Mouse (Mus musculus): ENCODE measurements around the gene Pcdh17. TPM values are rescaled to one million over a fixed set of nuclear protein-coding genes. Genes with fewer than 3 reads are reported as not detected.

Pcdh17 gene
- 0.26 and 0.66 TPM in 2 replicates for polyA plus RNA-seq (2012; rRNA removed)

DNA sequence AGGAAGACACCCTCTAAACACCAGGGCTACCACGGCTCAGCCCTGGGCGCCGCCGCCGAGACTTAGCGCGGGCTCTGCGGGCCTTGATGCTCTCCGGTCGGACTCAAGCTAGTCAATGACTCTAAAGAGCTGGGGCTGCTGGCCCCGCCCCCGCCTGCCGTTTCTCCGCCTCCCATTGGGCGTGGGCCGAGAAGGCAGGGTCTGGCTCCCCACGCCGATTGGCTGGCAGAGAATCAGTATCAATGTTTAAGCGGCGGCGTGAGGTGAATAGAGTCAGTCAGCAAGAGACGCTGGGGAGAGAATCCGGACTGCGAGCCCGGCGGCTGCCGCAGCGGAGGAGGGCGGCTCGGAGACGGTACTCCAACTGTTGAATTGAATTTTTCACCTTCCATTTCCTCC is at the start of gene Pcdh17:
Gene Pcdh17, plus strand, starts transcription at position 276 of the 399 bp plus-strand sequence.
- DNase-seq (ENCODE audit: low read depth, low spot score): peak; percentile 82
- WGBS: under 1% methylated on average over 31 of the region's 31 CpGs

DNA sequence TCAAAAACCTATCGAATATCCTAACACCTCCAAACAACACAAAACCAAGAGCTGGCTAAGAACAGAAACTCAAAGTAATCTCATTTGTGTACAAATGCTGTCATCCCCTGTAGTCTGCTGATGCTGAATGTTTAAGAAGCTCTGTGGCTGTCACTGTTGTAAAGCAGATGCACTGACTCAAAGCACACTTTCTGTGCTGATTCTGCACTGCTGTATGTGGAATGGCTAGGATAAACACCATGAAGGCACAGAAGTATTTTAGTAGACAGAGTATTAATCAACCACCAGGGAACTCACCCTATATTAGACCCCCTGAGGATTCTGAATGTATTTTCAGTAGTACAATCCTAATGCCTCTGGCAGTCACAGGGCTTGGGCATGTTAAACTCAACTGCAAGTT is 46.2 kb upstream of the Pcdh17 start:
- WGBS: 54% methylated on average over 1 of the region's 1 CpGs
- DNase-seq (ENCODE audit: low read depth, low spot score): no peak

DNA sequence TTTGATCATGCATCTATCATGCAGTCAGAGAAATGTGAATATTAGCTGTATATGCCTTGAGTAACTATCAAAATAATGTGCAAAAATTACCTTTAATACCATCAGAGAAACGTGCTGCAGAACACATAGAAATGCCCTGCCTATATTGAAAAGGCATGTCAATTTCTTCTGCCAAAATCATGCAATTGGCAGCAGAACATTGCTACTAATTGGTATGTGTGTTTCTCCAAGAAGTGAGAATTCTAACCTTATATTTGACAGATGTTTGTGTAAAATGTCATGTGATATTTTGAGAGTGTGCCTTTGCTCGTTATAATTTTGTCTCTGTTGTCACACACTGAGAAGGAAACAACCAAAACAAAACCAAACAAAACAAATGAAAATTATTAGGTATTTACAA is 18.6 kb upstream of the Pcdh17 start:
- WGBS: 68% methylated on average over 2 of the region's 2 CpGs
- DNase-seq (ENCODE audit: low read depth, low spot score): no peak

DNA sequence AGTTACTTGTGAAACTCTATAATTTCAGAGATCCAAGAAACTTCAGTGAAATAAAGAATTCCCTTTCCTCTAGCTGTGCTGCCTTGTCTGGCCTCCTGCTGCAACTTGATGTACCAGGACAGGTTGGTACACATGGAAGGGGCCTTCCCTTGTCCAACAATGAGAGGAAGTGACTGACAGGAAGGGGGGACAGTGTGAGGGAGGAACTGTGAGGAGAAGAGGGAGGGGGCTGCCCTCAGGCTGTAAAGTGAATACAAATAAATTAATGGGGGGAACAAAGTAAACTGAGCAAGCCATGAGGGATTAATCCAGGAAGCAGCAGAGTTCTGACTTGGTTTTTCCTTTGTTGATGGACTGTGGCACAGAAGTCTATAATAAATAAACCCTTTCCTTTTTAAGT is 16.7 kb upstream of the Pcdh17 start:
- no peak for DNase-seq (ENCODE audit: low read depth, low spot score)

DNA sequence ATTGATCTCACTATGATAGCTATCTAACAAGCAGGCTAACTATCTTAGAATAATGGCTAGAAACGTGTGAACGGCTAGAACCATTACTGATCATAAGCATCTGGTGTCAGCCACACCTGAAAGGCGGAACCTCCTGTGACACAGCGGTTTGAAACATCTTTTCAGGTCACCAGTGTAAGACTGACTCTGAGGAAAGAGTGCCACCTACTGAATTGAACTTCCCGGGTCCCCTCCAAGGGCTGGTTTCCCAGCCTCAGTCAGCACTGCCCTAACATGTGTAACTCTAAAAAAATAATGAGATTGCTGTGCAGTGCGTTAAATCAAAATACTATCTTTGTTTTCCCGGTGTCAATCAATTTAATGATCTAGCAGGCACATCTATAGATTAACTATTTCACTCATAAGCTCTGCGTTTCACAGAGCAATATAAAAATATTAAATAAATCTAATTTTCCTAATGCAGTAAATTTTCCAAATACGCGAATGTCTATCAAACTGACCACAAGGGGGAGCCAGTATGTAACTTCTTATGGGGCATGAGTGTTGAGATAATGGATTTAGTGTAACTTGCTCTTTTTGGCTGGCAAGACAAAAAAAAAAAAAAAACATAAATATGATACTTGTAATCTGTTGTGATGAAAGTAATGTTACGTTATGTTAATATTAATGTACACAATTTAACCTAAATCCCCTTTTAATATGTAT is 5.1 kb upstream of the Pcdh17 start:
- 22% methylated on average over 11 of the region's 11 CpGs for WGBS

DNA sequence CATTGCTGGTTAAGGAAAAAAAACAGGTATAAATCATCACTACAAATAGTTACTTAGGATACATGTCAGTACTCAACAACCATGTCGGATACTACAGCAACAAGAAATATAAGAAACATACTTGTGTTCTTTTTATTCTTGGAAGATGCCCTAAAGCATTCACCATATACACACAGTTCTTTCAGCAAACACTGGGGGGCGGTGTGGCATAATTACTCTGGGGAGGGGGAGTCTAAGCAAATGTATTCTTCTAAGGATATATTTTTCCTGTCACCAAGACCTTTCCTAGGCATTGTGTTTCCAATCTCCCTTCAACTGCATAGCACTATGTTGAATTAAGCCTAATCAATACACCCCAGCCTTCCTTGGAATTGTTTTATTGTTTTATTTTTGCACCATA is 2.5 kb upstream of the Pcdh17 start:
- WGBS: 18% methylated on average over 2 of the region's 2 CpGs
- DNase-seq (ENCODE audit: low read depth, low spot score): no peak

More for the DNA sequence above, 5.1 kb upstream of the Pcdh17 start:
- DNase-seq (ENCODE audit: low read depth, low spot score): no peak

DNA sequence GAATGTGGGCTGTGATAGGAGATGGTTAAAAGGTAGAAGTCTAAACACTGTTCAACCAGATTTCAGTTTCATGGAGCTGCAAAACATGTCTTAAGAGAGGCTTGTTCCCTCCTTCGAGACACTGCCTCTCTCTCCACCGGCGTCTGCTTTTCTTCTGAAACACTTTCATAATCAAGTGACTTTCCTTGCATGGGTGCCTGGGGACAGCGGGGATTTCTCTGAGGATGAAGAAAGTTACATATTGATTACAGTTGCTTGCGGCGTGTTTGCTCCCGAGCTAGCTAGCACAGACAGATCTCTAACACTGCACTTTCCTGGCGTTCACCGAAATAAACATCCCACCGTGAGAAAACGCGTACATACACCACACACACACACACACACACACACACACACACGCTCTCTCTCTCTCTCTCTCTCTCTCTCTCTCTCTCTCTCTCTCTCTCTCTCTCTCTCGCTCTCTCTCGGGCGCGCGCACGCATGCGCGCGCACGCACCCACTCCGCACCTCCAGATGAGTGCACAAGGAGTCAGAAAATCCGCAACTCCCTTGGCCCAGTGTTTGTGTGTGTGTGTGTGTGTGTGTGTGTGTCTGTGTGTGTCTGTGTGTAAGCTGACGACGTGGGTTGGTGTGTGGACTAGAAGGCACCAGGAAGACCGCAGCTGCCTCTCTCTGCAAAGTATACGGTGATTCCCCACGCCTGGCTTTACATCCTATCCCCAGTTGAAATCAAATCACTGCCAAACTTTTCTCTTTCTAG is 655 bp upstream of the Pcdh17 start:
- WGBS: 1% methylated on average over 29 of the region's 30 CpGs
- DNase-seq (ENCODE audit: low read depth, low spot score): no peak

DNA sequence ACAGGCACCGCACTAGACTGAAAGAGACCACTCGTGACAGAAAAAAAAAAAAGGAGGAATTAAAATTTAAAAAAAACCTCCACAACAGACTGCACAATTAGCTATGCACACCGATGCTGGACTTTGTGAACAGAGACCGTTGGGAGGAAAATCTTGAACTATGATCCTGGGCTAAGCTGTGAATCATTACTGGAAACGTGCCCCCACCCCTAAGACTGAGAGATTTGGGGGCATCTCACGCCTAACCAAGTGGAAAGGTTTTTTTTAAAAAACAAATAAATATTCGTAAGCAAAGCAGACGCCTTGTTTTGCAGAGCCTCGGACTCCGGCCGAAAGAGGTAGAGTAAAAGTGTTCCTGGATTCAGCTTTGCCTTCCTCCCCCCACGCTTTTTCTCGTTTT is 398 bp downstream of the Pcdh17 start:
- WGBS: 1% methylated on average over 13 of the region's 13 CpGs
- no peak for DNase-seq (ENCODE audit: low read depth, low spot score)

DNA sequence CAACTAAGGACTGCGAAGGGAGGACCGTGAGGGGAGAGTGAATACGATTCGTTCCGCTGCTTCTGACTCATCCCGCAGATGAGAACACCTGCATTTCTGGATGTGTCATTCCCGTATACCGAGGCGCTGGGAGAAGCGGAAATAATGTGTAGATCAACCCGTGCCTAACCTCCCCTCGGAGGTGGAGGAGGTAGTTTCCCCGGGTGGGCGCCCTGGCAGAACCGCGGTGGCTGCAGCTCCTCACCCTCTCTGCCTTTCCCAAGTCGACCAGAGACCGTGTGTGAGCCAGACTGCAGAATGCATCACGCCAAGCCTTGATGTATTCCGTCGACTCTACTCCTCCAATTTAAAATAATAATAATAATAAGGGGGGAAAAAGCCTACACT is 906 bp downstream of the Pcdh17 start:
- DNase-seq (ENCODE audit: low read depth, low spot score): no peak
- 1% methylated on average over 21 of the region's 21 CpGs for WGBS

DNA sequence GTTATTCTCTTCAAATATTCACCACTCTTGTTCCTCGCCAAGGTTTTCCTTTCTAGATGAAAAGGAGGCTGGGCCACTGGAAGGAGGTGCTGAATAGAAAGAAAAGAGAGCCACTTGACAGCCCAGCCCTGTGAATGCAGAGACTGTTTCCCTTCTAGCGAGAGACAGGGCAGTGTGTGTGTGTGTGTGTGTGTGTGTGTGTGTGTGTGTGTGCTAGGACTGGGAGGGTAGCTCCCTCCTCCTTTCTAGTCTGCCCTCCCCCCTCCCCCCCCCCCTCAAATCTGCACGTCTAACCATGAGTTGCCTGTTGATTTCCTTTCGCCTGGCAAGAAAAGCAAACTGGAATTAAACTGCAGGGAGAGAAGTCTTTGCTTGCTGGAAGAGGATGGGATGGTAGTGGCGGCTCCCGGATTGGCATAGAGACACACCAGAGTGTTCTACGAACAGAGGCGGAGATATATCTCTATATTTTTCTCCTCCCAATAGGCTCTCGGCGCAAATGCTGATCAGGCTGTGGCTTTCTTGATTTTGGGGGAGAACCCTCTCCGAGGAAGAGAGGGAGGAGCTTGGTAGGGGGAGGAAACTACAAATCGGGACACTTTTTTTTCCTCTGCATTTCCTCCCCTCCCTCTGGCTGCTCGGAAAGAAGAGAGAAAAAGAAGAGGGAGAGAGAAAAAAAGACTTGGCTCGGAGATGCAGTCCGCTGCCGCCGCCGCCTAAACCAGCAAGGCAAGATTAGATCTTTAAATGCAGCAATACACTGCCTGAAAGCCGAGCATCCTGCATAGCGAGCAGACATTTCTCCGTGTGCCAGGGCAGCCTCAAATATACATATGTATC is 1.5 kb downstream of the Pcdh17 start:
- no peak for DNase-seq (ENCODE audit: low read depth, low spot score)
- 1% methylated on average over 21 of the region's 21 CpGs for WGBS

DNA sequence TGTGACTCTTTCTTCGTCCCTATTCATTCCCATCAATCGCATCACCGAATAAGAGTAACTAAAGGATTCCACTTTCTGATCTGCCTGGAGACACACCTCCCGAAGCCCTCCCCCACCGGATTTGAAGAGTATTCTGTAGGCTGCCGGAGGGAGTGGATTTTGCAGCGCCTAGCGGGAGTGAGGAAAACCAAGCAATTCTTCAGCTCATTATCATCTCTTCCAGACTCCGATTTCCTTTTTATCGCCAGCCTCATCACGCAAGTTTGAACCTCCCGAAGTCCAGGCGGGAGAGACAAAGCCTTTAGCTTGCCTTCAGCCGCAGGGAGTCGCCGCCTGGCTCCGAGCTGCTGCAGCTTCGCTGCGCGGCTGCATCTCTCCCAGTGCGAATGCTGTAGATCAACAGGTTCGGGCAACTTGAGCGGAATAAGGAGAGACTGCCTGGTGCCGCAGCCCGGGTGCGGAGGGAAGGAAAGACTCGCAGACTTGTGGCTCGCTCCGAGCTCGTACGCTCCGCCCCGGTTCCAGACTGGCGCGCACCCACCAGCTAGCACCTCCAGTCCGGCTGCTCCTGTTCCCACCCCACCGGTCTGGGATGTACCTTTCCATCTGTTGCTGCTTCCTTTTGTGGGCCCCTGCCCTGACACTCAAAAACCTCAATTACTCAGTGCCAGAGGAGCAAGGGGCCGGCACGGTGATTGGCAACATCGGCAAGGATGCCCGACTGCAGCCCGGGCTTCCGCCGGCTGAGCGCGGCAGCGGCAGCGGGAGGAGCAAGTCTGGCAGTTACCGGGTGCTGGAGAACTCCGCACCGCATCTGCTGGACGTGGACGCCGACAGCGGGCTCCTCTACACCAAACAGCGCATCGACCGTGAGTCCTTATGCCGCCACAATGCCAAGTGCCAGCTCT is 2.4 kb downstream of the Pcdh17 start:
- WGBS: under 1% methylated on average over 59 of the region's 59 CpGs

DNA sequence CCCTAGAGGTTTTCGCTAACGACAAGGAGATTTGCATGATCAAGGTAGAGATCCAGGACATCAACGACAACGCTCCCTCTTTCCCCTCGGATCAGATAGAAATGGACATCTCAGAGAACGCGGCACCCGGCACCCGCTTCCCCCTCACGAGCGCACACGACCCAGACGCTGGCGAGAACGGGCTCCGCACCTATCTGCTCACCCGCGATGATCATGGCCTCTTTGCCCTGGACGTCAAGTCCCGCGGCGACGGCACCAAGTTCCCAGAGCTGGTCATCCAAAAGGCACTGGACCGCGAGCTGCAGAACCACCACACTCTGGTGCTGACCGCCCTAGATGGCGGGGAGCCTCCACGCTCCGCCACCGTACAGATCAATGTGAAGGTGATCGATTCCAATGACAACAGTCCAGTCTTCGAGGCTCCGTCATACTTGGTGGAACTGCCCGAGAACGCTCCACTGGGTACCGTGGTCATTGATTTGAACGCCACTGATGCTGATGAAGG is 3.1 kb downstream of the Pcdh17 start:
- DNase-seq (ENCODE audit: low read depth, low spot score): no peak
- 9% methylated on average over 37 of the region's 37 CpGs for WGBS

More for the DNA sequence above, 2.4 kb downstream of the Pcdh17 start:
- no peak for DNase-seq (ENCODE audit: low read depth, low spot score)

DNA sequence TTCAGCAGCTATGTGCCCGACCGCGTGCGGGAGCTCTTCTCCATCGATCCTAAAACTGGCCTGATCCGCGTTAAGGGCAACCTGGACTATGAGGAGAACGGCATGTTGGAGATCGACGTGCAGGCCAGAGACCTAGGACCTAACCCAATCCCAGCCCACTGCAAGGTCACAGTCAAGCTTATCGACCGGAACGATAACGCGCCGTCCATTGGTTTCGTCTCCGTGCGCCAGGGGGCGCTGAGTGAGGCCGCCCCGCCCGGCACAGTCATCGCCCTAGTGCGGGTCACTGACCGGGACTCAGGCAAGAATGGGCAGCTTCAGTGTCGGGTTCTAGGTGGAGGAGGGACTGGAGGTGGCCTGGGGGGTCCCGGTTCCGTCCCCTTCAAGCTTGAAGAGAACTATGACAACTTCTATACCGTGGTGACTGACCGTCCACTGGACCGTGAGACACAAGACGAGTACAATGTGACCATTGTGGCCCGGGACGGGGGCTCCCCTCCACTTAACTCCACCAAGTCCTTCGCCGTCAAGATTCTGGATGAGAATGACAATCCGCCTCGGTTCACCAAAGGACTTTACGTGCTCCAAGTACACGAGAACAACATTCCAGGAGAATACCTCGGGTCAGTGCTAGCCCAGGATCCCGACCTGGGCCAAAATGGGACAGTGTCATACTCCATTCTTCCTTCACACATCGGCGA is 3.7 kb downstream of the Pcdh17 start:
- no peak for DNase-seq (ENCODE audit: low read depth, low spot score)
- WGBS: 9% methylated on average over 45 of the region's 45 CpGs

DNA sequence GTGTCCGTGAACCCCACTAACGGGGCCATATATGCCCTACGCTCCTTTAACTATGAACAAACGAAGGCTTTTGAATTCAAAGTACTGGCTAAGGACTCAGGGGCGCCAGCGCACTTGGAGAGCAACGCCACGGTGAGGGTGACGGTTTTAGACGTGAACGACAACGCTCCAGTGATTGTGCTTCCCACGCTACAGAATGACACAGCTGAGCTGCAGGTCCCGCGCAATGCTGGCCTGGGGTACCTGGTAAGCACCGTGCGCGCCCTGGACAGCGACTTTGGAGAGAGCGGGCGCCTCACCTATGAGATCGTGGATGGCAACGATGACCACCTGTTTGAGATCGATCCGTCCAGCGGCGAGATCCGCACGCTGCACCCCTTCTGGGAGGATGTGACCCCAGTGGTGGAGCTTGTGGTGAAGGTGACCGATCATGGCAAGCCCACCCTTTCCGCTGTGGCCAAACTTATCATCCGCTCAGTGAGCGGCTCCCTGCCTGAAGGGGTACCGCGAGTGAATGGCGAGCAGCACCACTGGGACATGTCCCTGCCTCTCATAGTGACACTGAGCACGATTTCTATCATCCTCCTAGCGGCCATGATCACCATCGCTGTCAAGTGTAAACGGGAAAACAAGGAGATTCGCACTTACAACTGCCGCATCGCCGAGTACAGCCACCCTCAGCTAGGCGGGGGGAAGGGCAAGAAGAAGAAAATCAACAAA is 4.5 kb downstream of the Pcdh17 start:
- no peak for DNase-seq (ENCODE audit: low read depth, low spot score)
- WGBS: 6% methylated on average over 45 of the region's 45 CpGs

DNA sequence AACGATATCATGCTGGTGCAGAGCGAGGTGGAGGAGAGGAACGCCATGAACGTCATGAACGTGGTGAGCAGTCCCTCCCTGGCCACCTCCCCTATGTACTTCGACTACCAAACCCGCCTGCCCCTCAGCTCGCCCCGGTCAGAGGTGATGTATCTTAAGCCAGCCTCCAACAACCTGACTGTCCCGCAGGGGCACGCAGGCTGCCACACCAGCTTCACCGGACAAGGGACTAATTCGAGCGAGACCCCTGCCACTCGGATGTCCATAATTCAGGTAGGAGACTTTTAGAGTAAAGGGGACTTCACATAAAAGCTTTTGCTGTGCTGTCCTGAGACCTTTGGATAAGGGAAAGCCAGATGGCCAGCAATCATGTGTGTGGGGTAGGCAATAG is 5.0 kb downstream of the Pcdh17 start:
- 9% methylated on average over 15 of the region's 15 CpGs for WGBS
- DNase-seq (ENCODE audit: low read depth, low spot score): no peak

DNA sequence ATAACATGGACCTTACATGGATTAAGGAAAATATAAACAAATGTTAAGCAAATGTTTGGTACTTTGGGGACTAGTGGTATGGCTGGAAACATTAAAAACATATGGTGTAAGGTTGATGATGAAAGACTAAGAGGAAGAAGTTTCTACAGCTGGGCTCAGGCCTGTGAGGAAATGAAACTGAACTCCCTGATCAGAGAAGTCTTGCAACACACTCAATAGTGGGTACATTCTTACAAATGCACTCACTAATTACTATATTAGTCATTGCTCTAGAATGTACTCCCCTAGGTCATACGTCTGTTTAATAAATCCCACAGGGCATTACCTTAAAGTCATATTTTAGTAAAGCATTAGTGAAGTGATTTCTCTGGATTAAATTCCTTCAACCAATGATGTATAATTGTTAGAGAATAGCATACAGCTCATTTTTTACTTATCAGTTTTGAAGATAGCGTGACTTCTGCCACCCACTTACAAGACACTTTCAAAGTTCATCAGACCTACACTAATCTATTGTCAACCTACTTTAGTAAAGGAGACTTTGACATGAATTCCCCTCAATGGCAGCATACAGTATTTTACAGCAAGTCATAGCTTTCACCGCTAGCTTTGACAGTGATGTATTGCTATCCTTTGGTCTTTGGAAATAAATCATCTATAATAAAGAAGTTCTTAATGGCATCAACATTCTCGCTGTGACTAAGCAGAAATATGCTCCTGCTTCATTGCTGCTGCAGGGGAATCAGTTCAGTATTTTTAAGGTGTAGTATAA is 10.9 kb downstream of the Pcdh17 start:
- no peak for DNase-seq (ENCODE audit: low read depth, low spot score)
- WGBS: 56% methylated on average over 4 of the region's 4 CpGs

DNA sequence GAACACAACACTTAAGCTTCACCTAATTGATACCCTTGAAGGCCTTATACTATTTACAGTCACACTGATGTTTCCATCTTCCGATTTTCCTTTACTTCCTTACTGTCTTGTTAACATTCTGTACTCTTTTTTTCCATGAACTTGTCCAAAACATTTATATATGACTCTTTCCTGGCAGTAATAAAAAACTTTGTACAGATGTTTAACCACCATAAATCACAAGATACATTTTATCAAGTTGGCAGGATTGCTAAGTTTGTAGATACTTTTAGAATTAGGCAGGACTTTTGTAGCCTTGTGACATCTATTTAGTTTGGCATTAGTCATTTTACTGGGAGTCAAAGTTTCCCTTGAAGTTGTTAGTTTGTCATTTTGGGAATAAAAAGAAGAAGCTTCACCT is 32.1 kb downstream of the Pcdh17 start:
- WGBS: 32% methylated on average over 1 of the region's 1 CpGs
- DNase-seq (ENCODE audit: low read depth, low spot score): no peak

Measured in large intestine, adult 2 months (tissue).